Mouse (Mus musculus) left cerebral cortex, postnatal 14 days (tissue): ENCODE results near the gene Mtss1l. TPM values are rescaled to one million over a fixed set of nuclear protein-coding genes. Genes with fewer than 3 reads are reported as not detected.

Source experiments
- total RNA-seq, 2 experiments: library from RNA; stranded (reverse); gene quantifications; 2 replicates each; pipeline ENCODE4 v1.2.3; 2021

The Mtss1l gene
- total RNA-seq, 2 experiments from 2014 or later = 184 to 221 TPM

Other genes with a start within 250 kb of the Mtss1l start
- 10 to 100 TPM; 22.4 to 24.5 TPM for gene Vac14, start 102.9 kb upstream of the Mtss1l start, total RNA-seq
- gene Il34, start 84.4 kb downstream of the Mtss1l start, total RNA-seq = 100 to 1,000 TPM in 1 of 2 experiments, 10 to 100 TPM in 1; 98.4 to 107 TPM
- gene Cog4, start 125.1 kb downstream of the Mtss1l start, total RNA-seq = 10 to 100 TPM; 54.8 to 56.2 TPM
- gene Sf3b3, start 125.3 kb downstream of the Mtss1l start, total RNA-seq = 10 to 100 TPM; 53.9 to 54.6 TPM
- 10 to 100 TPM; 15.6 to 16.9 TPM for gene Fuk, start 181.0 kb downstream of the Mtss1l start, total RNA-seq
- gene St3gal2, start 198.4 kb downstream of the Mtss1l start, total RNA-seq = 10 to 100 TPM; 84.6 to 88.4 TPM